Mouse (Mus musculus) left cerebral cortex, adult 18-20 months (tissue): ENCODE data around the gene Gsta3. TPM values are rescaled to one million over a fixed set of nuclear protein-coding genes. Genes with fewer than 3 reads are reported as not detected.
"Not testable (repeated sequence)": the region's sequence is repeated elsewhere in the genome, so short reads cannot be mapped to it uniquely, and the experiment has no call there.

Source experiments
- DNase-seq, 2 experiments: peaks; one replicate each; pipeline ENCODE4 v3.0.0; 2021 to 2022; ENCODE audit warnings: low spot score in 2 of 2, mixed read lengths in 1 of 2
- total RNA-seq, 2 experiments: library from RNA; stranded (reverse); gene quantifications; 2 replicates each; pipeline ENCODE4 v1.2.3; 2021

Gene Gsta3
- total RNA-seq, 2 experiments from 2014 or later: 1.4 to 2.2 TPM

DNA sequence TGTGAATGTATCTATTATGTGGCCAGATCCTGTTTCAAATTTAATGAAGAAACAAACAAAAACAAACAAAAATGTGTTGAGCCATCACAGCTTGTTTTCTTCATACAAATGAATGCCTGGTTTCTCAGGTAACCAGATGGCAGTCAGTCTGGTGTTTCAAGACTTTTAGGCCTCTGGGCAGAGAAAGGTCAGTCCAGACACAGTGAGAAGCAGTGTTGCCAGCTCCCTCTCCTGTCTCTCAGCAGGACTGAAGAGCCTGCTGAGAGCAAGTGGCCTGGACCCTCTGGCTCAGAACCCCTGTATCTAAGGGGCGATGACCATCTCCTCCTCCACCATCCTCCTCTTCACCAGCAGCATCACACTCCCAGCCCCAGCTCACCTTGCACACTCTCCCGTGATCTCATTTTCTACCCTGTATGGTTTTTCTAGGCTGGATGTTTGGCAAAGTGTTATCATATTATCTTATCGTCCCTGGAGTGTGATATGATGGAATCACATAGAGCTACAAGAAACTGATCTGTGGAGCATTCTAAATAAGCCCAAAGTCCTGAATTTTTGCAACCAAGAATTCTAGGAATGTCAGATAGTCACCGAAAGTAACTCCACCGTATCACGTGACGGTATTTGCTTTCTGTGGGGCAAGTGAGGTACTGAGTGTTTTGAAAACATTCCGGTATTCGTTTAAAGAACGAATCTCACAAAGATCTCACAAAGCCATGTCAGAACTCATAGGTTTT, 12.3 kb downstream of the Gsta3 start:
- DNase-seq: no peak

GRCm38 (mm10) chr1:21253303-21253650, 12.9 kb downstream of the Gsta3 start:
- DNase-seq: no peak

DNA sequence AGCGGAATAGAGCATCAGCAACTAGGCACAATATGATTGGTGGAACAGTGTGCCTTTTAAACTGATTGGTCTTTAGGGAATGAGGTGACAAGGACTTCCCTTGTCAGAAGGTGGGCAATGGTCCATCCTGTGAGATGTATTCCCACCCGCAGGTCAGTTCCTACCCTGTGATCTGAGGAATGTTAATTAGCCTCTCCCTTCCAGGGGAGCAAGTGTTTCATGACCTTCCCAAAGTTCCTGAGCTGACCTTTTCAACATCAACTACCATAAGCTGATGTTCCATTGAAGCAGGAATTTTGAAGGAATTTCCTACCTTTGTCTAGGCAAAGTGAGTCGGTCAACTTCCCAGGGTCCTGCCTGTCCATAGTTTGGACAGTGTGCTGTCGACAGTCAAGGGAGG, 13.5 kb downstream of the Gsta3 start:
- DNase-seq: no peak

GRCm38 (mm10) chr1:21255625-21256345, 15.4 kb downstream of the Gsta3 start:
- no peak for DNase-seq

- DNase-seq: no peak
Observed at GRCm38 (mm10) chr1:21256391-21256790, 16.0 kb downstream of the Gsta3 start.

GRCm38 (mm10) chr1:21256871-21257270, 16.5 kb downstream of the Gsta3 start:
- no peak for DNase-seq

DNA sequence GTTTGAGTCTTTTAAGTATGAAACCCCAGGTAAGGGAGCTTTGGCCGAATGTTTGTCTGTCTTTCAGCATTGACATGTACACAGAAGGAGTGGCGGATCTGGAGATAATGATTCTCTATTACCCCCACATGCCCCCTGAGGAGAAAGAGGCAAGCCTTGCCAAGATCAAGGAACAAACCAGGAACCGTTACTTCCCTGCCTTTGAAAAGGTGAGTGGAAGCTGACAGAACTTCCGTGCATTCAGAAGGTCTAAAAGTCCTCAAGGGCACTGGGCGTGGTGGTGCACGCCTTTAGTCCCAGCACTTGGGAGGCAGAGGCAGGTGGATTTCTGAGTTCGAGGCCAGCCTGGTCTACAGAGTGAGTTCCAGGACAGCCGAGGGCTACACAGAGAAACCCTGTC, 19.6 kb downstream of the Gsta3 start:
- DNase-seq: not testable (repeated sequence)

GRCm38 (mm10) chr1:21262401-21262800, 22.0 kb downstream of the Gsta3 start:
- DNase-seq: no peak

- DNase-seq: no peak
Observed at GRCm38 (mm10) chr1:21263986-21264385, 23.6 kb downstream of the Gsta3 start.

GRCm38 (mm10) chr1:21264747-21265146, 24.4 kb downstream of the Gsta3 start:
- DNase-seq: no peak

- DNase-seq: no peak
Observed at GRCm38 (mm10) chr1:21266766-21267165, 26.4 kb downstream of the Gsta3 start.

DNA sequence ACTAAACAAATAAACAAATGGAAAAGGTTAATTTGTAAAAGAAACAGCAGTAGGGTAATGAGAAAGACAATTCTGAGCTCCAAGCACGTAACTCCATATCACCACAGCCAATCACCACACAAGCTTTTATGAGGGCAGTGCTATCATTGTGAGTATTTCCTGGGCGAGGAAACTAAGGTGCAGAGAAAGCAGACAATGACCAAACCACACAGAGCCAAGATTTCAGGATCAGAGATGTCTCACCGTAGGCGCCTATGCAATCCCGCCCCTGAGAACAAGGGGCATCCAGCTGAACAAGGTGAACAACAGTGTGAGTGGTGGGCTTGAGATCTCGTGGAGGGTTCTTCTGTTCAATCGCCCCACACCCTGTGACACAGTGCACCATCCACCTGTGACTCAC, 27.1 kb downstream of the Gsta3 start:
- not testable (repeated sequence) for DNase-seq

DNA sequence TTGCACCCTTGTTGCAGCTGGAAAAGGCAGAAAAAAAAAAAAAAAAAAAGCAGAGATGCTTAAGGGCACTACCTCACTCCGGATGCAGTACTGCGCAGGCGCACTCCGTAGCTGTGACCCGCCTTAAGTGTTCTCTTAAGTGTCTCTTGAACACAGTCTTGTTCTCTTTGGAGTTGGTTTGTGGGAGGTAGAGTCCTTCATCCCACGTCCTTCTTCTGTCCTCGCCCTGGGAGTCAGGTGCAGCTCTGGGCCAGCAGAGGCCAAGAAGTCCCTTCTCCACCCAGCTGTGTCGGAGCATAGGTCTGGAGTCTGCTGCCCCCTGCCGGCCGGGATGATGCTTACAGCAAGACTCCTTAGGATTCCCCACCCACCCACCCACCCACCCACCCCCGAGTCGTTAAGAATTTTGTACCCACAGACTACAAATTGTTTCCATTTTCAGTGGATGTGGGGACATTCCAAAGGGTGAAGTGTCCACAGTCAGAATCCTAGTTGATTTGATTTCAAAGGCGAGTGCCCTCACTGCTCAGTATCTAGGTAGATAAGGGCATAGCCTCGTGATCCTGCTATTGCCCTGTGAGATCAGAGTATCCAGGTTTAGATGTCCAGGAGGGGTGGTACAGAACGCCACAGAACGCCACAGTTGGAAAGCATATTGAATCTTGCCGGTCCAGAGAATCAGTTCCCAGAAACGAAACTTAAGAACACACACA, 31.1 kb downstream of the Gsta3 start:
- DNase-seq: peak; percentile 67 to 90

- DNase-seq: peak; percentile 10 to 15
Observed at GRCm38 (mm10) chr1:21272056-21272431, 31.7 kb downstream of the Gsta3 start.

- no peak for DNase-seq
Observed at GRCm38 (mm10) chr1:21273091-21273490, 32.7 kb downstream of the Gsta3 start.

DNA sequence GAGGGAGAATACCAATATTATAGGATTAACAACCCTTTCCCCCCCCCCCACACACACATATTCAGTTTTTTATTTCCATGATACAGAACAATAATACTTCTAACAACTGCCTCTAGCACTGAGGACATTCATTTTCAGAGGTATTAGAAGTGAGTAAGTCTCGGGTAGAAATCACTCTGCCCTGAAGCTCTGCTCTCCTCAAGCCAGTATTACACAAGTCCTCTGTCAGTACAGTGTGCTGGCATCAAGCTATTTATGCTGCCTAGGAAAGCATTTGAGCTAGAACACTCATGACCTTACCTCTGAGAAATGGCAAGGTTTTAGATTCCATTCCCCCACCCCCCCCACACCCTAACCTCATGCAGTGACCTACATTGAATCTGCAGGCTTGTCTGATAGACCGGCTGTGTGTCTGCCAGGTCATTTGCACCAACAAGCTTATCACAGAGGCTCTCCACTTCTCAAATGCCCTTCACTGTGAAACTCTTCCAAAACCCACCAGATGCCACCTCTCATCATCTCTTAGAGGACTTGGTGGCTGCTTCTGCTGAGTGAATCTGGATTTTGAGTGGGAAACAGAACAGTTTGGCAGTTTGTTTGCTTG, 34.1 kb downstream of the Gsta3 start:
- no peak for DNase-seq

- DNase-seq: not testable (repeated sequence)
Observed at GRCm38 (mm10) chr1:21275366-21275765, 35.0 kb downstream of the Gsta3 start.

GRCm38 (mm10) chr1:21276158-21276557, 35.8 kb downstream of the Gsta3 start:
- not testable (repeated sequence) for DNase-seq

GRCm38 (mm10) chr1:21280306-21280705, 39.9 kb downstream of the Gsta3 start:
- DNase-seq: no peak

DNA sequence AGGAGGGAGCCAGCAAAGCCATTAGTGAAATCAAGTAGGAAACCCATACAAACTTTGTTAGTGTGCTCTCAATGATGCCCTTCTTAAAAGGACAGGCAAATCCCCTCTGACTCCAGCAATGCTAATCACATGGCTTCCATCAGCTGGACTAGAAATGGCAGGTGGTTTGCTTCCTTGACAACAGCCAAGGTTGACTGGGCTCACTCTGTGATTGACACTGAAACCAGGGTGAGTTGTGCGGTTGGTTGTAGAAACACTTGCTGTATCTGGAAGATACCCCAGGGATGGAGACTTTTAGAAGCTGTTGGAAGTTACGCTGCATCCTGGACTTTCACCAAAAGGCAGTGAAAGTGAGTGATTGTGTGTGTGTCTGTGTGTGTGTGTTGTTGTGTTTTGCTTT, 44.3 kb downstream of the Gsta3 start:
- not testable (repeated sequence) for DNase-seq

- no peak for DNase-seq
Observed at GRCm38 (mm10) chr1:21291394-21291793, 51.0 kb downstream of the Gsta3 start.

GRCm38 (mm10) chr1:21292590-21292989, 52.2 kb downstream of the Gsta3 start:
- no peak for DNase-seq
